Mouse (Mus musculus) E14TG2a.4 (cell line): ENCODE measurements around the gene Ehbp1l1.

Experiments used
- CTCF ChIP-seq: conservative IDR thresholded peaks from 2 replicates; pipeline ENCODE4 v1.5.1; 2014; ENCODE audit warnings: low read length
- NANOG ChIP-seq: IDR thresholded peaks from 2 replicates; pipeline ENCODE4 v1.6.1; 2014; ENCODE audit warnings: borderline replicate concordance, low read length, mixed read lengths
- POU5F1 ChIP-seq: IDR thresholded peaks from 2 replicates; pipeline ENCODE4 v1.6.1; 2014; ENCODE audit warnings: low read length, borderline replicate concordance

- TF ChIP-seq CTCF (no peak), POU5F1 (no peak), NANOG (no peak)
Observed at GRCm38 (mm10) chr19:5685861-5686260, 40.3 kb downstream of the Ehbp1l1 start.
